Mouse (Mus musculus): Measurements from ENCODE around the gene Leap2. TPM values are rescaled to one million over a fixed set of nuclear protein-coding genes. Genes with fewer than 3 reads are reported as not detected.

Gene Leap2
- total RNA-seq, 2 experiments from 2014 or later = not detected

Small RNAs within 50 kb of the gene (microRNA-seq; reads per million reads assigned to microRNA genes)
- gene Mir6920 = not detected

Other genes starting within 250 kb of the Leap2 start
- 10 to 100 TPM; 74.3 to 95.8 TPM for gene Hspa4, start 122.7 kb downstream of the Leap2 start, total RNA-seq (2021)
- gene Zcchc10, start 98.5 kb downstream of the Leap2 start, total RNA-seq (2021) = 1 to 10 TPM; 7.4 to 7.8 TPM
- 10 to 100 TPM; 90.1 to 93.8 TPM for gene Aff4, start 72.3 kb downstream of the Leap2 start, total RNA-seq (2021)
- 1,000 to 10,000 TPM; 1,298 to 1,311 TPM for gene Uqcrq, start 7.7 kb upstream of the Leap2 start, total RNA-seq (2021)
- under 1 TPM; 0.11 to 0.17 TPM for gene Gdf9, start 7.9 kb upstream of the Leap2 start, total RNA-seq (2021)
- not detected for gene Gm10447, start 33.9 kb upstream of the Leap2 start, total RNA-seq (2021)
- gene Shroom1, start 34.0 kb upstream of the Leap2 start, total RNA-seq (2021) = under 1 TPM; 0.71 to 0.73 TPM
- not detected for gene Gm9837, start 47.3 kb upstream of the Leap2 start, total RNA-seq (2021)
- gene Gm9945, start 57.0 kb upstream of the Leap2 start, total RNA-seq (2021) = not detected
- gene Sowaha, start 57.1 kb upstream of the Leap2 start, total RNA-seq (2021) = under 1 TPM; 0.07 TPM
- 10 to 100 TPM in 1 of 2 experiments, 1 to 10 TPM in 1; 8.4 to 10.3 TPM for gene Sept8, start 96.1 kb upstream of the Leap2 start, total RNA-seq (2021)
- 1 to 10 TPM; 4.5 to 5.0 TPM for gene Kif3a, start 144.2 kb upstream of the Leap2 start, total RNA-seq (2021)
- not detected for gene Il4, start 195.5 kb upstream of the Leap2 start, total RNA-seq (2021)
- gene Il13, start 211.5 kb upstream of the Leap2 start, total RNA-seq (2021) = not detected